Mouse (Mus musculus) liver, embryonic 14.5 days (tissue): ENCODE data around the gene Grin2d.

ENCODE experiments used
- CTCF ChIP-seq: IDR thresholded peaks from 2 replicates; pipeline ENCODE4 v1.5.1; 2016; ENCODE audit warnings: antibody characterized with exemption, low read depth, control low read depth
- EP300 ChIP-seq: IDR thresholded peaks from 2 replicates; pipeline ENCODE4 v1.6.1; 2016; ENCODE audit warnings: antibody characterized with exemption, low read depth

- TF ChIP-seq EP300, result no peak
- no peak for TF ChIP-seq CTCF
These were observed 1.3 kb downstream of the Grin2d start for GRCm38 (mm10) chr7:45876895-45877294.
